Comparison of ENCODE assay signal across 20 mouse cellular contexts in the genomic region with DNA sequence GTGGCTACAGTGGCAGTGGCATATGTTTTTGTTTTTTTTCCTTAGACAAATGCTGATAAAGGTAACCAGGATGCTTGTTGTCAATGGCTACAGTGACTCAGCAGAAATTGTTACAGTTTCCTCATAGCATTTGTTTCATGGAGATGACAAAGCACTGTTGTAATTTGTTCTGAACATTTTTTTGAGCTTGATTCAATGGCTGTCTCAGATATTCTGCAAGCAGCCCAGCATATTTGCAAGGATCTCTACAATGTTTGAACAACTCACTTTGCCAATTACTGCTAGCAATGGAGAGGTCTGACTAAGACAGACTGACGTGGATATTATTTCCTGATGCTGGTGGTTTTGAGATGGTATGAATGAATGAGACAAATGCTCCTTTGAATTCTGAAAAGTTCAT.
"Had no signal": no experiment of that assay in that cellular context is flagged by ENCODE, and none has a peak within 500 bp of the region (broad histone marks: within the 10 kb centered on the region; RNA-seq: fewer than 3 reads in every experiment).

No protein-coding gene starts in this region.

- H3K9ac ChIP-seq: liver, embryonic 12.5 days; liver, embryonic 15.5 days; lung, embryonic 15.5 days; neural tube, embryonic 12.5 days; stomach, embryonic 15.5 days had no signal

- H3K4me2 ChIP-seq: liver, embryonic 12.5 days; liver, embryonic 15.5 days; lung, embryonic 15.5 days; neural tube, embryonic 12.5 days; stomach, embryonic 15.5 days had no signal

- H3K4me1 ChIP-seq: liver, embryonic 12.5 days; liver, embryonic 15.5 days; lung, embryonic 15.5 days; megakaryocyte, embryonic 14.5 days; midbrain, embryonic 10.5 days; neural tube, embryonic 12.5 days; stomach, embryonic 15.5 days had no signal

- H3K36me3 ChIP-seq: liver, embryonic 12.5 days; liver, embryonic 15.5 days; lung, embryonic 15.5 days; midbrain, embryonic 10.5 days; neural tube, embryonic 12.5 days; stomach, embryonic 15.5 days had no signal

- H3K9me3 ChIP-seq: liver, embryonic 12.5 days; liver, embryonic 15.5 days; lung, embryonic 15.5 days; megakaryocyte, embryonic 14.5 days; midbrain, embryonic 10.5 days; neural tube, embryonic 12.5 days; stomach, embryonic 15.5 days had no signal

- H3K4me3 ChIP-seq: left cerebral cortex, adult 2 months; liver, embryonic 12.5 days; liver, embryonic 15.5 days; lung, embryonic 15.5 days; megakaryocyte, embryonic 14.5 days; midbrain, embryonic 10.5 days; neural tube, embryonic 12.5 days; stomach, embryonic 15.5 days had no signal

- ATAC-seq: liver, embryonic 12.5 days had no signal

- H3K27ac ChIP-seq: kidney, postnatal 0 days; left cerebral cortex, adult 2 months; liver, embryonic 12.5 days; liver, embryonic 15.5 days; lung, embryonic 15.5 days; midbrain, embryonic 10.5 days; neural tube, embryonic 12.5 days; stomach, embryonic 15.5 days had no signal

- DNase-seq: kidney, adult 2 months; kidney, postnatal 36 days; layer of hippocampus, postnatal 36 days; lung, adult 18-20 months; lung, postnatal 10 days; lung, postnatal 36 days; midbrain, embryonic 14.5 days; retina, postnatal 1 day; right cerebral cortex, postnatal 25 days; spleen, adult 18-20 months; thymus, postnatal 36 days had no signal

- H3K27me3 ChIP-seq: liver, embryonic 12.5 days; liver, embryonic 15.5 days; lung, embryonic 15.5 days; megakaryocyte, embryonic 14.5 days; neural tube, embryonic 12.5 days; stomach, embryonic 15.5 days had no signal
